Mouse (Mus musculus): ENCODE measurements around the gene Mboat2.

- TF ChIP-seq POLR2A (IDR thresholded peaks at IDR 0.05; ENCODE audit: low read depth, low read length) (no peak), CTCF (conservative IDR thresholded peaks at IDR 0.05; ENCODE audit: insufficient read depth, insufficient read length, low read depth, low read length) (no peak)
These were observed 77.2 kb downstream of the Mboat2 start for GRCm38 (mm10) chr12:24907894-24908293.

Measured in kidney, adult 2 months (tissue).